Mouse (Mus musculus) 3134 (cell line): ENCODE results near the gene Gpx4.

Experiments used
- DNase-seq: peaks from one replicate; pipeline ENCODE4 v3.0.0-alpha.2; 2011; ENCODE audit warnings: low spot score; ENCODE audit not compliant: insufficient read length; ENCODE audit errors: extremely low read depth

Gene Gpx4

DNA sequence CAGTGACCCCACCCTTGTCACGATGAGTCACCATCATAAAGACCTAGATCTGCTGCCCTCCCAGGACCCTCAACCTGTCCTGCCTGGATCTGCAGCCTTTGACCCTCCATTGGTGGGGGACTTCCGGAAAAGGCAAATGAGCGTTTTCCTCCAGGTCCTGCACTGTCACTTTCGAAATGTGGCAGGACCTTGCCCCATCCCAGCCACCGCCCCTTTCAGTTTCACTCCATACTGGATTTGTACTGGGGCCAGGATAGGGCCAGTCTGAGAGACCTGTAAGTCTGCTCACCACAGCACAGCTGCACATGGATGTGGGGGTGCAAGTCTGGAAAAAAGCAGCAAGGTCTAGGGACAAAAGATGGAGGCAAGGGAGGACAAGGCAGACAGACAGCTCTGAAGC is 51.7 kb downstream of the Gpx4 start:
- DNase-seq, result no peak

DNA sequence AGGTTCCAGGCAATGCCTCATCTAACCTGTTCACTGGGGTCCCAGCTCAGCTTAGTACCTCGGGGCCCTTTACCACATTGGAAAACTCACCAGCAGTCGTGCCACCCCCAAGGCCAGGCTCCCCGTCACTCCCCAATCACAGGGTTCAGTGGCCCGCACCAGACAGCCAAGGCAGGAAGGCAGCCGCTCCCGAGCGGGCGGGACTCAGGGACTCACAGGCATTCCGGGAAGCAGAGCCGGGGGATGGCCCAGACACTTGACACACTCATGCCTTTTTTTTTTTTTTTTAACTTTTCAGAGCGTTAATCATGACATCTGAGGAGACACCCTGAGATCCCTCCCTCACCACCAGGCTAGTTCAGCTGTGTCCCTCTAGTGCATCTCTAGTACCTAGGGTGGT is 54.0 kb downstream of the Gpx4 start:
- DNase-seq, result peak; percentile 73

DNA sequence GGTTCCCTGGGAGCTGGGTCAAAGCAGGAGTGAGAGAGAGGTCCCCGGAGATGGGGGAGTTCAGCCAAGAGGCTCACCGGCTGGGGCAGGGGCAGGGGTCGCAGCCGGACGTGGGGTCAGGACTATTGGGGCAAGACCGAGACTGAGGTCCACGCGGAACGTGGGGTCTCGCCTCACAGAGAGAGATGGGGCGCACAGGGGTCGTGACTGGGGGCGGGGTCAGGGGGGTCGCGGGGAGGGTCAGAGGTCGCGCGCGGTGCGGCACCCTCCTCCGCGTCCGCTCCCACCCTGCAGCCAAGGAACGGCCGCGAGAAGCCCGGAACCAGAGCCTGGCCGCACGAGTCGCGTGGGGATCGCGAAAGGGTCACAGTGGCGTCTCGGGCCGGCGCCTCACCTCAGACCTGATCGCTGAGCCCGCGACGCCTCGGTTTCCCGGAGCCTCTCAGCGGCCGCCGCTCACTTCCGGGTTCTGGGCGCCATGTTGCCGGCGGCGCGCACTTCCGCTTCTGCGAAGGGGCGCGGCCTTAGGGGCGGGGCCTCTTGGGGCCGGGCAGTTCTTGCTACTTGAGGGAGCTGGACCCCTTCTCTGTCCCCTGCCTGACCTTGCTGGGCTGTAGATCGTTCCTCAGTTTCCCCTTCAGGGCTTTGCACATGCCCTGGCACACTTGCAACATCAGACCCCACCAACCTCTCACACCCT is 55.4 kb downstream of the Gpx4 start:
- peak; percentile 84 for DNase-seq

DNA sequence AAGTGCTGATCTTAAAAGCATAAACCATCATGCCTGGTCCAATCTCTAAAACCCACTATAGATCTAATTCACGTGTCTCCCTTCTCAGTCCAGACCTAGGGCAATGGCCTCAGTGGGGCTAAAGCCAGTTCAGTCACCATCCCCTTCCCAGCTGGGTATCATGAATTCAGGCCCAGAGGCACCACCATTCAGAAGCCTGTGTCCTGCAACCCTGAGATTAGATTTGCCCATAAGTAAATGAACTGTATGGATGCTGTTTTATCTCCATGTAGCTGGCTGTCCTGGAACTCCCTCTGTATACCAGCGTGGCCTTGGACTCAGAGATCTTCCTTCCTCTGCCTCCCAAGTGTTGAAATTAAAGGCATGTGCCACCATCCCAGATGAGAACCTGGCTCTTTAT is 56.1 kb downstream of the Gpx4 start:
- no peak for DNase-seq

DNA sequence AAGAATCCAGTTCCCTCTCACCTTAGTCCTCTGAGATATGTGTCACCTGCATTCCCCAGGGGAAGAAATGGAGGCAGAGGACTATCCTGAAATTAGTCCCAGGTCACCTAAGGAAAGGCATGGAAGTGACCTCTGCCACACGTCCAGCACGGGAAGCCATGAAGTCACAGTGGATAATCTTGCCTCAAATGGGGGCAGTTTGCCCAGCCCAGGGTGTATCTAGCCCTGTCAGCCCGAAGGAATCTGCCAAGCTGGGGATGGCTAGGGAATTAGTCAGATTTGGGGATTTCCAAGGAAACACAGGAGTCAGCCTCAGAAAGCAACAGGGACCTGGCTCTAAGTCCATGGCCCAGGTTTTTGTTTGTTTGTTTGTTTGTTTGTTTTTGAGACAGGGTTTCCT is 57.2 kb downstream of the Gpx4 start:
- DNase-seq, result peak; percentile 76

DNA sequence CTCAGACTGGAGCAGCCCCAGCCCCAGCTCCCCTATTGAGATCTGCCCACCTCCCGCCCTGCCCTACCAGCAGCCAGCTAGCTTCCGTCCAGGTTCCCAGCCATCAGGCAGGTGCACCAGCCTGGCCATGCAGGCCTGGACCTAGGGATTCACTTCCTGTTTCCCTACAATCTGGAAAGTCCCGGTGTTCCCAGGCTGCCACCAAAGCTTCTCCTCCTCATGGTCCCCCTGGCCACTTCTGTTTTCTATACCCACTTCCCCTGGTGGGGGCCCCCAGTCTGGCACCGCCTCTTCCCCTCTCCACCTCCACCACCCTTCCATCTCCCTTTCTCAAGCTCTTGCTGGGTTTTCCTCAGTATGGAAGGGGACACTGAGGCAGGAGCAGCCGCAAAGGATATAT is 58.5 kb downstream of the Gpx4 start, which contains the start of gene Sbno2:
Gene Sbno2, minus strand, starts transcription at position 112 of the 400 bp plus-strand sequence.
- no peak for DNase-seq

DNA sequence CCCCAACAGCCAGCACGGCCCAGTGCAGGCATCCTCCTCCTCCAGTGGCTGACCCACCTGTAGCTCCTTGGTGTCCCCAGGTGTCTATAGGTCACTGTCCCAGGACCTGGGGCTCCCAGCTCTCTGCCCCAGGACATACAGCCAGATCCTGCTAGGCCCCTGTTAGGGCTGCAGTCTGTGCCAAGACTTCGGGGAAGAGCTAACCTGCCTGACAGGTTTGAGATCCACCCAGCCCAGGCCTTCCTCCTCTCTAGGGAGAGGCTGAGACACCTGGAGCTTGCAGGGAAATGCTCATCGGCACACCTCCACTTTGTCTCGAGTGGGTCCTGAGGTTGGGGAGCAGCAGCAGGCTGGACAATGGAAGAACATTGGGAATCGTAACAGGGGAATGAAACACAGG is 59.0 kb downstream of the Gpx4 start:
- DNase-seq, result no peak
